Mouse (Mus musculus) hindbrain, embryonic 11.5 days (tissue): Measurements from ENCODE around the gene Plekhg5. TPM values are rescaled to one million over a fixed set of nuclear protein-coding genes. Genes with fewer than 3 reads are reported as not detected.

Experiments
- ATAC-seq: fragments of 200-750 bp; cut with Nextera tagmentation; 2 replicates; pipeline ENCODE4 v1.8.0; 2017; ENCODE audit warnings: mild to moderate bottlenecking, moderate TSS enrichment, moderate library complexity; ENCODE audit not compliant: low FRiP score
- DNase-seq: peaks from one replicate; pipeline ENCODE4 v3.0.0-alpha.2; 2015; ENCODE audit warnings: low spot score
- H3K27ac ChIP-seq: fragments of 300-500 bp; sonication (generic); 2 replicates; pipeline ENCODE4 v1.5.1; 2014; ENCODE audit warnings: mild to moderate bottlenecking, low read depth, low read length
- H3K27me3 ChIP-seq: fragments of 300-500 bp; sonication (generic); 2 replicates; pipeline ENCODE4 v1.6.1; 2014; ENCODE audit warnings: mild to moderate bottlenecking, low read length, moderate library complexity, mixed read lengths; ENCODE audit not compliant: control insufficient read depth, insufficient read depth
- H3K36me3 ChIP-seq: fragments of 300-500 bp; sonication (generic); 2 replicates; pipeline ENCODE4 v1.6.1; 2014; ENCODE audit warnings: mild to moderate bottlenecking, low read length, moderate library complexity, mixed read lengths; ENCODE audit not compliant: control insufficient read depth, insufficient read depth
- H3K4me1 ChIP-seq: fragments of 300-500 bp; sonication (generic); replicated peaks from 2 replicates; pipeline ENCODE4 v1.6.1; 2014; ENCODE audit warnings: low read length, mixed read lengths; ENCODE audit not compliant: control insufficient read depth, insufficient read depth
- H3K4me2 ChIP-seq: fragments of 300-500 bp; sonication (generic); replicated peaks from 2 replicates; pipeline ENCODE4 v1.6.1; 2014; ENCODE audit warnings: mild to moderate bottlenecking, low read depth, low read length
- H3K4me3 ChIP-seq: fragments of 300-500 bp; sonication (generic); 2 replicates; pipeline ENCODE4 v1.5.1; 2014; ENCODE audit warnings: low read depth, low read length
- H3K9ac ChIP-seq: fragments of 300-500 bp; sonication (generic); 2 replicates; pipeline ENCODE4 v1.6.1; 2014; ENCODE audit warnings: low read depth, low read length
- H3K9me3 ChIP-seq: fragments of 300-500 bp; sonication (generic); 2 replicates; pipeline ENCODE4 v1.6.1; 2016; ENCODE audit warnings: low read length; ENCODE audit not compliant: control insufficient read depth
- WGBS: fragments of 180-500 bp; shearing (Covaris S2); extraction: QIAGEN DNeasy Blood & Tissue Kit; methylation state at CpG from one replicate; pipeline ENCODE4 v1.1.7; 2014; 5-methylcytosine and 5-hydroxymethylcytosine counted together
- polyA plus RNA-seq: library from polyadenylated mRNA; unstranded; fragments of >200 nt; fragmentation: Nextera tagmentation; extraction: Ambion mirVana; gene quantifications from 2 replicates; pipeline ENCODE4 v1.2.1, GENCODE M21; 2014

The Plekhg5 gene
- polyA plus RNA-seq, 1 experiment from 2014 or later: 4.6 TPM

DNA sequence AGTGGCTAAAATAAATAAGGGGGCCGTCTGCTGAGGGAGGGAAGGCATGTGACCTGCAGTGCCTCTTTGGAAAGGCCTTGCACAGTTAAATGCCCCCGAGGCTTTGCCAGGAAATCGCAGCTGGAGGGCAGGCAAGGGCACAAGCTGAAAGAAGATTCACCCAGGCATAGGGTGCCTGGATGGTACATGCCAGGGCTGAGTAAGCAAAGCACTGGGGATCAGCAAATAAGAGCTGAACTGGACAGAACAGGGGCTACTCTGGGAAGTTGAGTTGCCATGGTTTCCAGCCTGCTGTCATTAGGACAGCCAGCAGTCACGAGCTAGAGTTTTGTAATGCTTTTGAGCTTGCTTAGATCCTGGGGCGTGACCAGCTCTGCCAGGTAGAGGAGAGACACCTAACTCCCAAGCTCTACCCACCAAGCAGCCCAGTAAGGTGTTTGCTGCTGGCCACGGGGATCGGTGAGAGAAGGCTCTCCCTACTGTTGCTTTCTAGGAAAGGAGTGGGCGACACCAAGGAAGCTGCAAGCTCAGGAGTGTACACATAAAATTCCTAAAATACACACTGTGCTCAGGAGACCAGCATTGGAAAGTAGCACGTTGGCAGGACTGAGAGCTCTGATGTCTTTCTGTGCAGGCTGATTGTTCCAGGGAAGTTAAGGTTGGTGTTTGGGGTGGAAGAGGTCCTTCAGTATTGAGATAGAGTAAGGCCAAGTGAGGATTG is 9.7 kb upstream of the Plekhg5 start:
- H3K4me3 ChIP-seq: no peak overlapping the region
- H3K4me1 ChIP-seq: no peaks in the 10 kb centered on the region
- DNase-seq (no peak), ATAC-seq (no peak)
- H3K27ac ChIP-seq: no peak overlapping the region
- WGBS: 77% methylated on average over 9 of the region's 9 CpGs
- H3K9ac ChIP-seq: no peak overlapping the region
- no peaks in the 10 kb centered on the region for H3K9me3 ChIP-seq
- H3K36me3 ChIP-seq: peaks cover 8% of the 10 kb centered on the region; the same call in 1 of the 2 replicates
- no peaks in the 10 kb centered on the region for H3K27me3 ChIP-seq
- H3K4me2 ChIP-seq: no peak overlapping the region

DNA sequence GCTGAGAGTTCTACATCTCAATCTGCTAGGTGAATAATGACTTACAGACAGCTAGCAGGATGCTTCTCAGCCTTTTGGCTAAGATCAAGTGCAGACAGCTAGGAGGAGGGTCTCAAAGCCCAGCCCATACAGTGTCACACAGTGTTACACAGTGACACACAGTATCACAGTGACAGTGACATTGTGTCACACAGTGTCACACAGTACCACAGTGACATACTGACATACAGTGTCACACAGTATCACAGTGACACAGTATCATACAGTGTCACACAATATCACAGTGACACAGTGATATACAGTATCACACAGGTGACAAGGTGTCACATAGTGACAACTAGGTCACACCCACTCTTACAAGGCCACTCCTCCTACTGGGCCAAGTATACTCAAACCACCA is 5.0 kb upstream of the Plekhg5 start:
- Histone ChIP-seq H3K36me3 (no peaks in the 10 kb centered on the region), H3K9me3 (no peaks in the 10 kb centered on the region), H3K27ac (no peak overlapping the region), H3K4me3 (no peak overlapping the region), H3K4me2 (no peak overlapping the region), H3K4me1 (no peaks in the 10 kb centered on the region), H3K9ac (no peak overlapping the region), H3K27me3 (no peaks in the 10 kb centered on the region)
- no peak for ATAC-seq
- DNase-seq: no peak

DNA sequence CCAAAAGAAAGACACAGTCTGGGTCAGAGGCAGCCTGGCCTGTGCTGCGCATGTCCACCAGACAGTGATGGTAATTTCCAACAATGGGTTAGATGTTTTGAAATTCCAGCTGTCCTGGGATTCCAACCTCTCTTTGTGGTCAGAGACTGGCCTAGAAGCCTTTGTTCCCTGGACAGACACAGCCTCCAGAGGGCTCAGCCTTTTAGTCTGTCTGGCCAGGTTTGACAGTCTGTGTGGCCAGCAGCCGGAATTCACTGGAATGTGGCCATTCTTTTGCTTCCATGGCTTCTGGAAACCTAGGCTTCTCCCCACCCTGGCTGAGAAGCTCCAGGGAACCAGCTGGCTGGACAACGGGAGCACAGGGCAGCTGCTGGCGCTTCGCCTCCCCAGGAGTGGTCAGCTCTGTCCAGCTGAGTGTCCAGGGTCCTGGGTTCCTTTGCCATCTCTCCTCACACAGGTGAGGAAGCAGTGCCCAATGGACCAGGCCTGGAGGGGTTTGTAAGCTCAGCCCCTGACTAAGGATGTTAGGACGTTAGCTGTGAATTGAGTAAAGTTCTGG is 4.1 kb upstream of the Plekhg5 start:
- H3K27me3 ChIP-seq: no peaks in the 10 kb centered on the region
- H3K27ac ChIP-seq: no peak overlapping the region
- ATAC-seq: no peak
- H3K4me3 ChIP-seq: no peak overlapping the region
- H3K4me1 ChIP-seq: no peaks in the 10 kb centered on the region
- no peak for DNase-seq
- WGBS: 73% methylated on average over 6 of the region's 6 CpGs
- no peak overlapping the region for H3K9ac ChIP-seq
- no peak overlapping the region for H3K4me2 ChIP-seq
- no peaks in the 10 kb centered on the region for H3K36me3 ChIP-seq
- H3K9me3 ChIP-seq: no peaks in the 10 kb centered on the region

DNA sequence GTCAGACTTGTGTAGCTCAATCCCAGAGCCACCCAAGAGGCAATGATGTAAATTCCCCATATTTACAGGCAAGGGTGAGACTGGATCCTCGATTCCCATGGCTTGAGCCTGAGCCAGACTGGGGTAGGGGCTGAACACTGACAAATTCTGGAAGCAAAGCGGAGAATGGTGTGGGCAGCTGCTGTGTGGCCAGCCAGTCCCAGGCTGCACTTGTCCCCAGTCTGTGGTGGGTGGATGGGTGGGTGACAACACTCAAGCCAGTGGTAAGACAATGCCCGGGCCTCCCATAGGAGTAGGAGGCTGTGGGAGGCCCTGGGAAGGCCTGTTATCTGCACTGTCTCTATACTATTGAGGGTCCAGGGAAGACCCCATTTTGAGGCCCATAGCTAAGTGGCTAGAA is 3.1 kb upstream of the Plekhg5 start:
- 82% methylated on average over 3 of the region's 3 CpGs for WGBS
- no peak overlapping the region for H3K4me2 ChIP-seq
- ATAC-seq (no peak), DNase-seq (no peak)
- no peak overlapping the region for H3K9ac ChIP-seq
- H3K36me3 ChIP-seq: no peaks in the 10 kb centered on the region
- no peak overlapping the region for H3K27ac ChIP-seq
- H3K27me3 ChIP-seq: no peaks in the 10 kb centered on the region
- no peak overlapping the region for H3K4me3 ChIP-seq
- no peaks in the 10 kb centered on the region for H3K9me3 ChIP-seq
- no peaks in the 10 kb centered on the region for H3K4me1 ChIP-seq

DNA sequence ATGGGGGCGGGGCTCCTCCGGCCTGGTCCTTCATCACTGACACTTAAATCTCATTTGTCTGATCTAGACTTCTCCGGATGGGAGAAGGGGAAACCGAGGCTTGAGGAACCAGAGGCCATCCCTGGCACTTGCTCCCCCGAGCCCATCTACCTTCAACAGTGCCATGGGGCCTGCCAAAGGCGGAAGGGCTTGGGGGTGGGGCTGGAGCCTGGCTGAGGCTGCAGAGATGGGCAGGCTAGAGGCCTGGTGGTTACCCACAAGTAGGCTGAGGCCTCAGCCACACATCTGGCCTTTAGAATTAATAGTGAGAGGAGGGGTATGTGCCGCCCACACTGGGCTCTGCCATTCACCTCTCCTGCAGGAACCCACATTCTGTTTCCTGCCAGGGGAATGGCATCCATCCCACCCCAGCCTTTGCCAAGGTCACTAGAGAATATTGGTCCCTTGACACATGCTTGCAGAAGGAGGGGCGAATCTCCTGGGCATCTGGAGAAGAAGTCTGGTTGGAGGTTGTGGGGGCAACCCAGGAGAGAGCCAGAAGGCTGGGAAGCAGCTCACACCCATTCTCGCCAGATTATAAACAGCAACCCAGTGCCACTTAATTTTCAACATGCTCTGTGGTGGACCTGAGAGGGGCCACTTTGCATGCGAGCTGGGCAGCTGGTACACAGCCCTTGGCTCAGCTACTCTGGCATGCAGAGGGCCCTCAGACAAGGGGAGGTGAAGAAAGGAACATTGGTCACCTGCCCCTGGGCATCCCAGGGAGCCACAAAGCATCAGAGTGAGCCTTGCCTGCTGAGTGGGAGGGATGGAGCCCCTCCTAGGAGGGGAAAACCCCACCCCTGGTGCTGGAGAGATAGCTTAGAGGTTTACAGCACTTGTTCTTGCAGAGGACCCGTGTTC is 1.6 kb upstream of the Plekhg5 start:
- Histone ChIP-seq H3K4me1 (no peaks in the 10 kb centered on the region), H3K4me2 (no peak overlapping the region), H3K9ac (no peak overlapping the region), H3K9me3 (no peaks in the 10 kb centered on the region), H3K4me3 (no peak overlapping the region), H3K27ac (no peak overlapping the region), H3K36me3 (no peaks in the 10 kb centered on the region), H3K27me3 (no peaks in the 10 kb centered on the region)
- DNase-seq (no peak), ATAC-seq (no peak)
- WGBS: 84% methylated on average over 11 of the region's 11 CpGs

DNA sequence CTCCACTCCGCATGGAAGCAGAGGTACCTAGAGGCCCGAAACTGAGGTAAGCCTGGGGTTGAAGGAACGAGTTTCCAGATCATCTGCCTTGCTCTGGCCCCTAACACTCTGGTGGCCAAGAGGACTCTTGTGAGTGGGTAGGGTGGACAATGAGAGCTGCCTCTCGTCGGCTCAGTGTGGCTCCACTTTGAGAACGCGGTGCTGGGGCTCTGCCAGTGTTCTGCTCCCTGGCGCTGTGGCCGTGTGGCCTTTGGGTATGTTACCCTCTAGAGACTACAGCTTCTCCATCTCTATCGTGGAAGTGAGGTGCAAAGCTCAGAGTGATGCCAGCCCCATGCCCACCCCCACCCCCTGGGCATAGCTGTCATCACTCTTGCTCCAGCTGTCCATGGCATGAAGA is 357 bp downstream of the Plekhg5 start:
- H3K36me3 ChIP-seq: no peaks in the 10 kb centered on the region
- no peaks in the 10 kb centered on the region for H3K9me3 ChIP-seq
- no peaks in the 10 kb centered on the region for H3K27me3 ChIP-seq
- DNase-seq (no peak), ATAC-seq (no peak)
- H3K9ac ChIP-seq: no peak overlapping the region
- no peak overlapping the region for H3K4me3 ChIP-seq
- H3K4me1 ChIP-seq: no peaks in the 10 kb centered on the region
- H3K4me2 ChIP-seq: no peak overlapping the region
- WGBS: 69% methylated on average over 10 of the region's 10 CpGs
- H3K27ac ChIP-seq: no peak overlapping the region

DNA sequence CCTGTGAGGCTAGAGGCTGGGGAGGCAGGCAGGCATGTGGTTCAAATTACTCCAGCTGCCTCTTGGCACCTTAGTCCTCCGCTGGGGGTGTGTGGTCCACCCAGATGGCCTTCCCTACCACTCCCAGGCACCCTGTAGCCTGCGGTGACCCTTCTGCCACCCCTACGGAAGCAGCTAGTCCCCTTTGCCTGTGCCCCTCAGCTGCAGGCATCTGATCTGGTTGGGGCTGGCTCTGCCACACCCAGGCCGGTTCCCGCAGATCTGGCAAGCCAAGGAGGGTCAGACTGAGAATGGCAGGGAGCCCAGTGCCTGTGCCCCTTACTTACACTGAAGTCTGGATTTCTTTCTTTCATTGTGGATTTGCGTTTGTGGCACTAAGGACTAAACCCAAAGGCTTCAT is 1.4 kb downstream of the Plekhg5 start:
- ATAC-seq: no peak
- no peak overlapping the region for H3K4me3 ChIP-seq
- DNase-seq: no peak

DNA sequence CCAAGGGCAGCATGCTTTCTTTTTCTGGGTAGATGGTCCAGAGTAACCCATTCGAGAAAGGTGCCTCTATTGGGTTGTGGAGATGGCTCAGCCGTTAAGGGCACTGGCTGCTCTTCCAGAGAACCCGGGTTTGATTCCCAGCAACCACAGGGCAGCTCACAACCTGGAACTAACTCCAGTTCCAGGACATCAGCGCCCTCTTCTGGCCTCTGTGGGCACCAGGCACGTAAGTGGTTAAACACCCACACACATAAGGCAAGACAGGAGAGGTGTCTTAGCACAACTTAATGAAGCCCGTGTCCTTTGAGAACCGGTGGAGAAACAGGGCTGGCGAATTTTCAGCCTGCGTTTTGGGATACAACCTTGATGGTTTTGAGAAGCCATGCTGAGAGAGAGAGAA is 2.2 kb downstream of the Plekhg5 start:
- WGBS: 84% methylated on average over 9 of the region's 9 CpGs
- Histone ChIP-seq H3K9ac (no peak overlapping the region), H3K4me2 (no peak overlapping the region), H3K36me3 (no peaks in the 10 kb centered on the region), H3K4me3 (no peak overlapping the region), H3K27ac (no peak overlapping the region), H3K9me3 (no peaks in the 10 kb centered on the region), H3K27me3 (no peaks in the 10 kb centered on the region), H3K4me1 (no peaks in the 10 kb centered on the region)
- DNase-seq (no peak), ATAC-seq (no peak)

More for the DNA sequence above, 1.4 kb downstream of the Plekhg5 start:
- no peak overlapping the region for H3K4me2 ChIP-seq
- H3K27me3 ChIP-seq: no peaks in the 10 kb centered on the region
- H3K9me3 ChIP-seq: no peaks in the 10 kb centered on the region
- no peak overlapping the region for H3K27ac ChIP-seq
- H3K36me3 ChIP-seq: no peaks in the 10 kb centered on the region
- 92% methylated on average over 6 of the region's 6 CpGs for WGBS
- no peaks in the 10 kb centered on the region for H3K4me1 ChIP-seq
- no peak overlapping the region for H3K9ac ChIP-seq
